Comparison of ENCODE assay signal across 25 mouse cellular contexts in the genomic region with DNA sequence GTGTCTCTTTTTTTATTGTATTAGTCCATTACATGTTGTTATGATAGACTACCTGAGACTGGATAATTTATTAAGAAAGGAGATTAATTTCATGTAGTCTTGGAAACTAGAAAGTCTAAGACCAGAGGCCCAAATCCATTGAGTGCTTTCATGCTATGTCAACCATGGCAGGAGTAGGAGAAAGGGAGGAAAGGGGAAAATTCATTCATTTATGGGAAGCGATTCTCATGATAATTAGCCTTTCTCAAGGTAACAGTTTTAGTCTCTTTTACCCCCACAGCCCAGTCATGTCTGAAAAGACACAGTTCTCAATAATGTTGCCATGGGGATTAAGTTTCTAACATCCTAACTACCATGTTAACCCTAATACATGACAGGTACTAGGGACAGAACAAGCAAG.
"Had no signal": no experiment of that assay in that cellular context is flagged by ENCODE, and none has a peak within 500 bp of the region (broad histone marks: within the 10 kb centered on the region; RNA-seq: fewer than 3 reads in every experiment).

No protein-coding gene starts in this region.

- H3K36me3 ChIP-seq: heart, embryonic 13.5 days; heart, embryonic 15.5 days; hindbrain, embryonic 13.5 days; hindbrain, embryonic 15.5 days; kidney, embryonic 15.5 days; limb, embryonic 13.5 days; limb, embryonic 15.5 days had no signal

- H3K4me2 ChIP-seq: heart, embryonic 11.5 days; heart, embryonic 13.5 days; heart, embryonic 15.5 days; hindbrain, embryonic 13.5 days; hindbrain, embryonic 15.5 days; kidney, embryonic 15.5 days; limb, embryonic 13.5 days; limb, embryonic 15.5 days had no signal

- H3K27ac ChIP-seq: heart, adult 2 months; heart, embryonic 13.5 days; heart, embryonic 15.5 days; hindbrain, embryonic 13.5 days; hindbrain, embryonic 15.5 days; hindbrain, postnatal 0 days; kidney, embryonic 15.5 days; kidney, postnatal 0 days; limb, embryonic 13.5 days; limb, embryonic 15.5 days had no signal

- H3K9me3 ChIP-seq: heart, embryonic 13.5 days; heart, embryonic 15.5 days; hindbrain, embryonic 13.5 days; hindbrain, embryonic 15.5 days; kidney, embryonic 15.5 days; limb, embryonic 13.5 days; limb, embryonic 15.5 days had no signal

- ATAC-seq: hindbrain, postnatal 0 days; intestine, embryonic 16.5 days had no signal

- H3K27me3 ChIP-seq: heart, embryonic 13.5 days; heart, embryonic 15.5 days; hindbrain, embryonic 13.5 days; hindbrain, embryonic 15.5 days; kidney, embryonic 15.5 days; limb, embryonic 13.5 days; limb, embryonic 15.5 days had no signal

- H3K9ac ChIP-seq: heart, embryonic 13.5 days; heart, embryonic 15.5 days; hindbrain, embryonic 13.5 days; hindbrain, embryonic 15.5 days; kidney, embryonic 15.5 days; limb, embryonic 13.5 days; limb, embryonic 15.5 days had no signal

- H3K4me3 ChIP-seq: heart, adult 2 months; heart, embryonic 13.5 days; heart, embryonic 15.5 days; hindbrain, embryonic 13.5 days; hindbrain, embryonic 15.5 days; kidney, embryonic 15.5 days; limb, embryonic 13.5 days; limb, embryonic 15.5 days had no signal

- H3K4me1 ChIP-seq: heart, embryonic 13.5 days; heart, embryonic 15.5 days; hindbrain, embryonic 13.5 days; hindbrain, embryonic 15.5 days; kidney, embryonic 15.5 days; limb, embryonic 13.5 days; limb, embryonic 15.5 days had no signal

- DNase-seq: gastrocnemius, postnatal 14 days; gastrocnemius, postnatal 36 days; heart, adult 11 months; heart, adult 2 months; heart, postnatal 14 days; heart, postnatal 36 days; kidney, adult 11 months; kidney, adult 2 months; kidney, adult 9 months; kidney, postnatal 14 days; kidney, postnatal 36 days; layer of hippocampus, adult 9-11 months; layer of hippocampus, postnatal 36 days; left cerebral cortex, postnatal 4 days had no signal
